Mouse (Mus musculus) CH12.LX (cell line): ENCODE results near the gene Rptor. TPM values are rescaled to one million over a fixed set of nuclear protein-coding genes. Genes with fewer than 3 reads are reported as not detected.

ENCODE experiments used
- DNase-seq: peaks from one replicate; pipeline ENCODE4 v3.0.0-alpha.2; 2013; ENCODE audit errors: extremely low read depth
- H3K27ac ChIP-seq: 2 replicates; pipeline ENCODE4 v1.5.1; 2012; ENCODE audit warnings: low read depth, mild to moderate bottlenecking, control low read depth, moderate library complexity; ENCODE audit not compliant: insufficient read depth
- H3K27me3 ChIP-seq: replicated peaks from 2 replicates; pipeline ENCODE3; 2012; ENCODE audit warnings: inconsistent platforms
- H3K36me3 ChIP-seq, 2 experiments: replicated peaks in 1 of 2; 2 replicates each; pipeline versions ENCODE3 to v1.6.1; 2012; ENCODE audit warnings: inconsistent platforms in 1 of 2, low read length in 1 of 2, mild to moderate bottlenecking in 1 of 2, mixed read lengths in 1 of 2, moderate library complexity in 1 of 2; ENCODE audit not compliant: control insufficient read depth in 1 of 2, insufficient read depth in 1 of 2
- H3K4me1 ChIP-seq, 2 experiments: 2 replicates each; pipeline ENCODE4 v1.6.1; 2012; ENCODE audit warnings: inconsistent platforms in 1 of 2, moderate library complexity in 1 of 2; ENCODE audit not compliant: insufficient read depth in 2 of 2, control insufficient read depth in 1 of 2
- H3K4me2 ChIP-seq: 2 replicates; pipeline ENCODE4 v1.6.1; 2012; ENCODE audit warnings: low read depth, mild to moderate bottlenecking, control low read depth; ENCODE audit not compliant: poor library complexity, insufficient read depth, severe bottlenecking
- H3K4me3 ChIP-seq, 3 experiments: fragments of 150-350 bp in 1 of 3; sonication (generic) in 1 of 3; replicated peaks in 1 of 3; 2 replicates each; pipeline versions ENCODE3 to v1.5.1; 2011 to 2012; ENCODE audit warnings: low read depth in 2 of 3, low read length in 2 of 3, mild to moderate bottlenecking in 2 of 3, moderate library complexity in 2 of 3, control low read depth in 1 of 3, improper control_type of control experiment in 1 of 3, inconsistent platforms in 1 of 3, mixed read lengths in 1 of 3; ENCODE audit not compliant: poor library complexity in 1 of 3
- H3K79me2 ChIP-seq: replicated peaks from 2 replicates; pipeline ENCODE4 v1.6.1; 2012; ENCODE audit warnings: mild to moderate bottlenecking, moderate library complexity; ENCODE audit not compliant: control insufficient read depth, poor library complexity, insufficient read depth, severe bottlenecking; ENCODE audit errors: extremely low read depth
- H3K9ac ChIP-seq: 2 replicates; pipeline ENCODE4 v1.6.1; 2012; ENCODE audit warnings: low read depth, mild to moderate bottlenecking, control low read depth, moderate library complexity; ENCODE audit not compliant: insufficient read depth
- H3K9me3 ChIP-seq: replicated peaks from 2 replicates; pipeline ENCODE3; 2012; ENCODE audit warnings: low read length, inconsistent platforms, mixed read lengths
- CHD1 ChIP-seq: IDR thresholded peaks from 2 replicates; pipeline ENCODE4 v1.6.1; 2012; ENCODE audit warnings: low read depth, low read length, improper control_type of control experiment, inconsistent platforms
- CHD2 ChIP-seq: IDR thresholded peaks from 2 replicates; pipeline ENCODE4 v1.6.1; 2011; ENCODE audit warnings: low read length, improper control_type of control experiment
- CTCF ChIP-seq, 2 experiments: IDR thresholded peaks in 1 of 2; conservative IDR thresholded peaks in 1 of 2; 2 replicates each; pipeline ENCODE4 v1.5.1; 2011 to 2012; ENCODE audit warnings: low read depth in 2 of 2, low read length in 2 of 2, improper control_type of control experiment in 1 of 2, inconsistent platforms in 1 of 2, mild to moderate bottlenecking in 1 of 2, moderate library complexity in 1 of 2
- E2F4 ChIP-seq: IDR thresholded peaks from 2 replicates; pipeline ENCODE4 v1.6.1; 2011; ENCODE audit warnings: low read depth, low read length, improper control_type of control experiment; ENCODE audit not compliant: insufficient replicate concordance
- ELF1 ChIP-seq: IDR thresholded peaks from 2 replicates; pipeline ENCODE4 v1.6.1; 2014; ENCODE audit warnings: low read depth, mild to moderate bottlenecking, inconsistent platforms, low read length, improper control_type of control experiment
- EP300 ChIP-seq: IDR thresholded peaks from 2 replicates; pipeline ENCODE4 v1.6.1; 2011; ENCODE audit warnings: low read length, improper control_type of control experiment
- ETS1 ChIP-seq: conservative IDR thresholded peaks from 2 replicates; pipeline ENCODE4 v1.6.1; 2012; ENCODE audit warnings: low read depth, mild to moderate bottlenecking, inconsistent platforms, low read length, improper control_type of control experiment, moderate library complexity
- HCFC1 ChIP-seq: IDR thresholded peaks from 2 replicates; pipeline ENCODE4 v1.6.1; 2012; ENCODE audit warnings: low read depth, mild to moderate bottlenecking, inconsistent platforms, low read length, improper control_type of control experiment
- KAT2A ChIP-seq: IDR thresholded peaks from 2 replicates; pipeline ENCODE4 v1.6.1; 2012; ENCODE audit warnings: low read length, improper control_type of control experiment, inconsistent platforms; ENCODE audit not compliant: insufficient replicate concordance
- MAX ChIP-seq: IDR thresholded peaks from 2 replicates; pipeline ENCODE4 v1.6.1; 2011; ENCODE audit warnings: low read length, improper control_type of control experiment
- MYC ChIP-seq: IDR thresholded peaks from 2 replicates; pipeline ENCODE4 v1.6.1; 2011; ENCODE audit warnings: low read depth, mild to moderate bottlenecking, improper control_type of control experiment, low read length
- NELFE ChIP-seq: IDR thresholded peaks from 2 replicates; pipeline ENCODE4 v1.6.1; 2011; ENCODE audit warnings: low read depth, low read length, improper control_type of control experiment
- PAX5 ChIP-seq: IDR thresholded peaks from 2 replicates; pipeline ENCODE4 v1.6.1; 2012; ENCODE audit warnings: low read length, inconsistent platforms, mixed read lengths
- TBP ChIP-seq: conservative IDR thresholded peaks from 2 replicates; pipeline ENCODE4 v1.6.1; 2011; ENCODE audit warnings: low read depth, low read length, improper control_type of control experiment
- TCF12 ChIP-seq: IDR thresholded peaks from 2 replicates; pipeline ENCODE4 v1.6.1; 2014; ENCODE audit warnings: low read depth, mild to moderate bottlenecking, inconsistent platforms, low read length, improper control_type of control experiment
- UBTF ChIP-seq: IDR thresholded peaks from 2 replicates; pipeline ENCODE4 v1.6.1; 2012; ENCODE audit warnings: low read depth, mild to moderate bottlenecking, inconsistent platforms, low read length, improper control_type of control experiment, moderate library complexity
- USF1 ChIP-seq: IDR thresholded peaks from 2 replicates; pipeline ENCODE4 v1.6.1; 2014; ENCODE audit warnings: low read depth, mild to moderate bottlenecking, inconsistent platforms, low read length, improper control_type of control experiment
- ZKSCAN1 ChIP-seq: IDR thresholded peaks from 2 replicates; pipeline ENCODE4 v1.6.1; 2012; ENCODE audit warnings: low read depth, inconsistent platforms, low read length, improper control_type of control experiment, borderline replicate concordance
- dilution Hi-C: fragments of 300-500 bp; cut with MboI; formaldehyde crosslinking; loops from 2 replicates; pipeline ENCODE4 v1.14.3; 2020; ENCODE audit warnings: low sequenced_read_pairs; ENCODE audit not compliant: extremely low pct_unique_long_range_greater_than_20kb, extremely low pct_ligation_motif_present
- in situ Hi-C: fragments of 300-500 bp; cut with MboI; formaldehyde crosslinking; loops from 3 replicates; pipeline ENCODE4 v1.14.3; 2019; ENCODE audit warnings: low sequenced_read_pairs, low pct_ligation_motif_present, low pct_unique_long_range_greater_than_20kb, mixed read lengths
- polyA plus RNA-seq: library from polyadenylated mRNA; unstranded; fragments of >175 nt; gene quantifications from 2 replicates; pipeline ENCODE4 v1.2.1, GENCODE M21; 2012; ENCODE audit warnings: low read depth; ENCODE audit not compliant: insufficient read length
- total RNA-seq, 2 experiments: library from RNA; depleted of rRNA; stranded (reverse); fragments of 300-350 nt in 1 of 2; fragments of >200 nt in 1 of 2; gene quantifications; 2 replicates each; pipeline ENCODE4 v1.2.3; 2012 to 2014

Rptor gene
- total and polyA plus RNA-seq, 3 experiments: 10.3 to 33.1 (median 26.7) TPM

DNA sequence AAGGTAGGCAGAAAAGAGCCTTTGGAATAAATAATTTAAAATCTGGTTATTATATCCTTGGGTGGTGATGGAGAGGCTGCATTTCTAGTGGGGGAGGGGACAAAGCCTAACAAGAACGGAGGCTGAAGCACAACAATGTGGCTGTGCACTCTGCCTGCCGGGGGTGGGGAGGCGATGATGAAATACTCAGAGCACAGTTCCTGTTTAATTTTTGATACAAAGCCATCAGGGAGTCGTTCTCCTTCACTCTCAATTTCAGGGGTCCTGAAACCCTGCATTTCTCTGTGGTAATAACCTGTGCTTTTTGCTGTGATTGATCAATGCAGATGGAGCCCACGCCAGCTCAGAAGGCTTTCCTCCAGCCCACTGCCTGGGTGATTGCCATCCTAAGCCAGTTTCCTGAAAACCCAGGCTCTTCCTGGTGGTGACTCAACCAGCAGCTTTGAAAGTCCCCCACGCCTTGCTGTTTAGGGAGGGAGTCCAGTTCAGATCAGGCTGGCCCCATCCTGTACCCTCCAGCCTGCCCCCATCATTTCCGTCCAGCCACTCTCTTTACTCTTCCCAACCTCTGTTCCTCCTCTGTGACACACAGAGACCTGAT lies 204.8 kb downstream of the Rptor start:
- H3K4me1 ChIP-seq: peaks cover 21 to 26% of the 10 kb centered on the region in 2 experiments
- in situ Hi-C loops (no loop called here), dilution Hi-C loops (no loop called here)

DNA sequence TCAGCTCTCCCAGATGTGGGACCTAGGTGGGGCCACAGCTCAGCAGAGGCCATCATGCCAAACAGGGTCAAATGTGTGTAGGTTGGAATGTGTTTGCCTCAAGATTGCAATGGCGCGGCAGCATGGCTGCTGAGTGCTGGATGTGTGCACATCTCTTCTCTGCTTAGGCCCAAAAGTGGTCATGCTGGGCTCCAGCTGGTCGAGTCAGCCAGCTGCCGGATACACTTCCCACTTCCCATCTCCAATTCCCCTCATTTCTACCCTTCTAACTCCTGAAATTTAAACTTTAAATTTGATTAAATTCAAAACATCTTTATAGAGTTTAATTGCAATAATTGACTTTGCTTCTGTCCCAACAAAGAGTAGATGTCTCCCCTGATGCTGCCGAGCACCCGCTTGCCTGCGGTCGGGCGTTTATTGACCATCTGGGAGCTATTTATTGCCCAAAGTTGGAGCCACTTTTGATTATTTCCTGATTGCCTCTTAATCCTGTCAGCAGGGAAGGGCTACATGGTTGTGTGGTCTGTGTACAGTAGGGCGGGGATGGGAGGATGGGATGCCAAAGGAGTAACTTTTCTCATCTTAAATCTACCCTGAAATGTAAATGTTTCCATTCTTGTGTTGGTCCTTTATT lies 206.1 kb downstream of the Rptor start:
- dilution Hi-C loops (no loop called here), in situ Hi-C loops (no loop called here)
- Histone ChIP-seq H3K9me3 (no peaks in the 10 kb centered on the region), H3K79me2 (no peaks in the 10 kb centered on the region), H3K9ac (no peak overlapping the region), H3K27ac (no peak overlapping the region), H3K4me1 (peaks cover 23 to 26% of the 10 kb centered on the region in 2 experiments), H3K27me3 (no peaks in the 10 kb centered on the region), H3K36me3 (peaks cover 42 to 91% of the 10 kb centered on the region in 2 experiments), H3K4me2 (no peak overlapping the region), H3K4me3 (no peak overlapping the region)
- no peak for TF ChIP-seq HCFC1
- no peak for TF ChIP-seq MAX
- no peak for TF ChIP-seq TCF12
- TF ChIP-seq E2F4: no peak
- no peak for TF ChIP-seq CHD1
- no peak for TF ChIP-seq CTCF (conservative IDR thresholded peaks at IDR 0.05 in 1 of 2, IDR thresholded peaks at IDR 0.05 in 1 of 2; ENCODE audit: low read depth in 2 of 2, low read length in 2 of 2)
- no peak for TF ChIP-seq EP300
- TF ChIP-seq KAT2A: no peak
- no peak for TF ChIP-seq PAX5
- no peak for TF ChIP-seq USF1
- no peak for TF ChIP-seq MYC
- no peak for TF ChIP-seq UBTF
- no peak for TF ChIP-seq ETS1
- no peak for TF ChIP-seq TBP
- no peak for DNase-seq

More for the DNA sequence above, 204.8 kb downstream of the Rptor start:
- TF ChIP-seq NELFE (no peak), KAT2A (no peak), TBP (no peak), ELF1 (no peak), MYC (no peak), CHD2 (0 out of 2 replicates have a peak, but pooled peaks have one; percentile 40), ZKSCAN1 (no peak), TCF12 (no peak)
- Histone ChIP-seq H3K27ac (no peak overlapping the region), H3K9ac (no peak overlapping the region), H3K9me3 (no peaks in the 10 kb centered on the region), H3K4me2 (no peak overlapping the region), H3K79me2 (no peaks in the 10 kb centered on the region), H3K4me3 (no peak overlapping the region), H3K27me3 (no peaks in the 10 kb centered on the region), H3K36me3 (peaks cover 42 to 93% of the 10 kb centered on the region in 2 experiments)
- no peak for DNase-seq
